ENCODE assay signal across 8 mouse cellular contexts in genomic region chr11:78397397-78397796, GRCm38 (mm10). TPM values are rescaled to one million over a fixed set of nuclear protein-coding genes. Genes with fewer than 3 reads are reported as not detected.
DNase-seq lines count a peak whose midpoint lies in the region; ATAC-seq and TF ChIP-seq lines count a peak whose summit lies in the region.
"Had no signal": no experiment of that assay in that cellular context is flagged by ENCODE, and none has a peak within 500 bp of the region (broad histone marks: within the 10 kb centered on the region; RNA-seq: fewer than 3 reads in every experiment).

No protein-coding gene starts in this region.

- H3K4me1 ChIP-seq in cerebellum, adult 2 months (ENCODE audit: control insufficient read depth, insufficient read depth, low read length) = peaks cover 3% of the 10 kb centered on the region; the same call in 1 of the 2 replicates
- H3K4me1 ChIP-seq in limb, embryonic 13.5 days = peaks cover 9% of the 10 kb centered on the region
- peaks cover 11% of the 10 kb centered on the region for H3K4me1 ChIP-seq in midbrain, embryonic 15.5 days

- H3K9ac ChIP-seq in limb, embryonic 13.5 days = peak overlapping the region; percentile 25; the same call in 1 of the 2 replicates
- no peak overlapping the region; the same call in 1 of the 2 replicates for H3K9ac ChIP-seq in midbrain, embryonic 15.5 days

- no peak overlapping the region for H3K4me3 ChIP-seq in cerebellum, adult 2 months (replicated peaks; ENCODE audit: insufficient read depth, low read depth, low read length)
- peak overlapping the region; percentile 30 for H3K4me3 ChIP-seq in limb, embryonic 13.5 days
- H3K4me3 ChIP-seq in midbrain, embryonic 15.5 days = 0 out of 2 replicates have a peak overlapping the region, but pooled peaks have one; percentile 10
- H3K4me3 ChIP-seq: myocyte had no signal

- H3K4me2 ChIP-seq in limb, embryonic 13.5 days (replicated peaks) = peak overlapping the region; percentile 61
- peak overlapping the region; percentile 45 for H3K4me2 ChIP-seq in midbrain, embryonic 15.5 days

- peak; percentile 44 for ATAC-seq in Patski
- peak; percentile 60; the same call in 1 of the 2 replicates for ATAC-seq in limb, embryonic 13.5 days (ENCODE audit: low FRiP score, low read depth)
- ATAC-seq in midbrain, embryonic 15.5 days (replicated peaks) = peak; percentile 60; the same call in 1 of the 2 replicates

- no peak for TF ChIP-seq POLR2A in cerebellum, adult 2 months (IDR thresholded peaks at IDR 0.05; ENCODE audit: borderline replicate concordance, insufficient read depth, low read length)

- CTCF ChIA-PET in Patski (lab: Charles Lee) = interaction anchor here (0.8 to 13.3 kb wide), 10 partner anchors 13 to 92 kb away, joined by 3 to 473 read pairs (median 4); partner anchors contain the start of gene Foxn1

- no peak overlapping the region for H3K27ac ChIP-seq in cerebellum, adult 2 months (ENCODE audit: insufficient read depth, low read length)
- H3K27ac ChIP-seq in limb, embryonic 13.5 days = no peak overlapping the region
- no peak overlapping the region for H3K27ac ChIP-seq in midbrain, embryonic 15.5 days

- no peaks in the 10 kb centered on the region for H3K36me3 ChIP-seq in limb, embryonic 13.5 days
- H3K36me3 ChIP-seq in midbrain, embryonic 15.5 days (replicated peaks) = no peaks in the 10 kb centered on the region

- WGBS in cerebellum, adult 2 months = 29% methylated on average over 18 of the region's 18 CpGs
- 10% methylated on average over 18 of the region's 18 CpGs for WGBS in limb, embryonic 13.5 days
- WGBS in midbrain, embryonic 15.5 days = 8% methylated on average over 18 of the region's 18 CpGs

- no peaks in the 10 kb centered on the region for H3K27me3 ChIP-seq in Patski
- no peaks in the 10 kb centered on the region for H3K27me3 ChIP-seq in cerebellum, adult 2 months (ENCODE audit: control insufficient read depth, insufficient read depth, low read length)
- H3K27me3 ChIP-seq in limb, embryonic 13.5 days = no peaks in the 10 kb centered on the region
- peaks cover 4% of the 10 kb centered on the region; the same call in 1 of the 2 replicates for H3K27me3 ChIP-seq in midbrain, embryonic 15.5 days (replicated peaks)

- peak; percentile 97 for TF ChIP-seq CTCF in Patski (IDR thresholded peaks at IDR 0.05)
- TF ChIP-seq CTCF in cerebellum, adult 2 months (IDR thresholded peaks at IDR 0.05; ENCODE audit: borderline replicate concordance, insufficient read depth, low read depth, low read length) = peak; percentile 71

- no peaks in the 10 kb centered on the region for H3K9me3 ChIP-seq in limb, embryonic 13.5 days
- H3K9me3 ChIP-seq in midbrain, embryonic 15.5 days = no peaks in the 10 kb centered on the region

- in situ Hi-C loops in Patski (cut with MboI; ENCODE audit: low pct_unique_long_range_greater_than_20kb) = loop anchor here (5.0 kb wide), 1 partner anchor 35 kb away; no protein-coding TSS in a partner anchor

- POLR2A ChIA-PET in Patski (lab: Charles Lee) = interaction anchor here (0.9 to 9.9 kb wide), 4 partner anchors 12 to 34 kb away, joined by 4 to 160 read pairs (median 6); no protein-coding TSS in a partner anchor

- no peak for DNase-seq in Patski (ENCODE audit: low read depth, low spot score)
- peak; percentile 51 to 66 for DNase-seq in cerebellum, adult 2 months
- peak; percentile 21 to 29 for DNase-seq in frontal cortex, postnatal 36 days (ENCODE audit: low spot score in 2 of 2)
- DNase-seq in hindlimb bud, embryonic 11.5 days (ENCODE audit: extremely low spot score, low read depth, low spot score) = peak; percentile 44
- peak; percentile 26 to 65 for DNase-seq in spleen, postnatal 14 days (ENCODE audit: low spot score in 2 of 2)

RNA-seq across cellular contexts. Expression of gene Foxn1, which starts 11.0 kb away (rescaled TPM):
- polyA plus RNA-seq in Patski (2021) = 0.37 TPM
- not detected in 2 replicates for polyA plus RNA-seq in cerebellum, adult 2 months (2012; rRNA removed)
- polyA plus RNA-seq in limb, embryonic 13.5 days (2015; fragmentation: Nextera tagmentation; extraction: Ambion mirVana) = 0.24 and 0.48 TPM in 2 replicates
- not detected in 2 replicates for polyA plus RNA-seq in midbrain, embryonic 15.5 days (2015; fragmentation: Nextera tagmentation; extraction: Ambion mirVana)

RNA-seq across cellular contexts. Expression of gene Slc13a2, which starts 24.6 kb away (rescaled TPM):
- 1.1 TPM for polyA plus RNA-seq in Patski (2021)
- not detected in 2 replicates for polyA plus RNA-seq in cerebellum, adult 2 months (2012; rRNA removed)
- polyA plus RNA-seq in limb, embryonic 13.5 days (2015; fragmentation: Nextera tagmentation; extraction: Ambion mirVana) = not detected in 2 replicates
- polyA plus RNA-seq in midbrain, embryonic 15.5 days (2015; fragmentation: Nextera tagmentation; extraction: Ambion mirVana) = not detected in 2 replicates

RNA-seq across cellular contexts. Expression of gene Unc119, which starts 54.1 kb away (rescaled TPM):
- polyA plus RNA-seq in Patski (2021) = 55.0 TPM
- 72.2 and 75.2 TPM in 2 replicates for polyA plus RNA-seq in cerebellum, adult 2 months (2012; rRNA removed)
- 70.1 and 74.7 TPM in 2 replicates for polyA plus RNA-seq in limb, embryonic 13.5 days (2015; fragmentation: Nextera tagmentation; extraction: Ambion mirVana)
- polyA plus RNA-seq in midbrain, embryonic 15.5 days (2015; fragmentation: Nextera tagmentation; extraction: Ambion mirVana) = 80.8 and 89.7 TPM in 2 replicates
